Mouse (Mus musculus) G1E (cell line): ENCODE measurements at regions not wholly inside any gene's neighbourhood (a gene's known extent, or its start where the extent isn't known, plus 50 kb on each side); places are given as distances from the start of the nearest gene placed in this dataset.

Experiments
- CTCF ChIP-seq: IDR thresholded peaks from 2 replicates; pipeline ENCODE4 v1.5.1; 2012; ENCODE audit warnings: low read depth, low read length, inconsistent platforms, mixed read lengths
- GATA1 ChIP-seq: IDR thresholded peaks from 2 replicates; pipeline ENCODE4 v1.6.1; 2012; ENCODE audit warnings: borderline replicate concordance, low read length, inconsistent platforms, mixed read lengths

DNA sequence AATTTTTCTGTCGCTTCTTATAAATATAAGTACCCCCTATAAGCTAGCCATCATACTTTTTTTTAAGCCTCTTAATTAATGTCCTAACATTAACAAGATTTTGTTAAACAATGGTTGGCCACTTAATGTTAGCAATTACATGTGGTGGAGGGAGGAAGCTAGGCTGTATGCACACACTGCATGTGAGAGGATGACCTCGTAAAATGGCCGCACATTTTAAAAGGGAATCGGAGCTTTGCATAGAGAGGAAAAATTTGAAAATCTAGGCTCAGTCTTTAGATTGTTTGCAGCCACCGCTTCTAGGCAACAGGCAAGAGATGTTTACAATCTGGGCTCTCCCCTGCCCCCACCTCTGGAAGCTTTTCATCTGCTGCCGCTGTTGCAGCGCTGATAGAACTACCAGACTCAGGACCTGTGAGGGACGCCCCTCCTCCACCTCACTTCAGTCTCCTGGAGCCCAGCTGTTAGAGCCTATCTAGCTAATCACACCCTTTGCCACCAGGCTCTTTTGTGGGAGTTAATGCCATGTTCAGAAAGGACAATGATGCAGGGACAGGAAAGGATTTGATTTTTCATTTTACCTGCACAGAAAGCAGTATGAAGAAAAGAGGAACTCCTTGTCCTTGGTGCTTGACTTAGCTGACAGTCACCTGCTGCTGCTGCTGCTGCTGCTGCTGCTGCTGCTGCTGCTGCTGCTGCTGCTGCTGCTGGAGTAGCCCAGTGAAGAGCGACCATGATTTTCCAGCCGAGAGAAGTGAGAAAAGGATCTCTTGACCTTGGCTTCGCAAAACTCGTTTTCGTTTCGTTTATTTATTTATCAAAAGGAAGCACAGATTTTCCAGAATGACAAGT, 89.7 kb upstream of the Cxxc4 start:
- TF ChIP-seq CTCF, result no peak
- no peak for TF ChIP-seq GATA1
